Mouse (Mus musculus): Measurements from ENCODE around the gene Slc29a3. TPM values are rescaled to one million over a fixed set of nuclear protein-coding genes. Genes with fewer than 3 reads are reported as not detected.

Gene Slc29a3
- total RNA-seq, 4 experiments from 2014 or later = 13.6 to 19.6 (median 16.8) TPM

DNA sequence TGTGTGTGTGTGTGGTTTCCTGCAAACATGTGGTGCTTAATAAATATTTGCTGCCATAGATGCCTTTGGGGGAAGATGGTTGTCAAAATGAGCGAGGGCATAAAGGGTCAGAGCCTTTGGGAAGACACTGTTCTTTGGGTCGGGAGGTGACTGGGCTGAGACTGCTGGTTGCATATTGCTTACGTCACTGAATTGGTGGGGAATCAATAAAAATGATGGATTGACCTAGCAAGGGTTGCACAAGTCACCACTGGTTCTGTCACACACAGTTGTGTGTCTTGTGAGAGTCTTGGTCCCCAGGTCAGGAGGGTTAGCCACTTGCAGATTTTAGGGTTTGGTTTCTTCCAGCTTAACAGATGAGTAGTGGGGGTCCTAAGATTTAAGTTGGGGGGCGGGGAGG lies 75.3 kb downstream of the Slc29a3 start:
- no peak for DNase-seq (ENCODE audit: low spot score in 2 of 2)

DNA sequence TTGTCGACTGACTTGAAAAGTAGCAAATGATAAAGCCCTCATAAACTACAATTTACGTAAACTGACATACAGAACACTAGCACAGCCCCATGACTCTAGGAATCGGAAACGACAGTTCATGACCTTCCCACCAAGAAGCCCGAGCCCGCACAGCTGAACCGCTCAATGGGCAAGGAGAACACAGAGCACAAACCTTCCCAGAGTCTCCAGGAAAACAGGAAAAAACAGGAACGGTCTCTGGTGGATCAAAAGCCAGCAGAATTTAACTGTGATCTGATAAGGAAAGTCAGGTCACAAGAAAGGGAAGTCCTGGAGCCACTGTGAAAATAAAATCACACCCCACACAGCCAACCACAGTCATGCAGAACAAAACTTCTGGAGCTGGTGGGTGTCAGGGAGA lies 82.4 kb downstream of the Slc29a3 start:
- DNase-seq (ENCODE audit: low spot score in 2 of 2) = no peak

DNA sequence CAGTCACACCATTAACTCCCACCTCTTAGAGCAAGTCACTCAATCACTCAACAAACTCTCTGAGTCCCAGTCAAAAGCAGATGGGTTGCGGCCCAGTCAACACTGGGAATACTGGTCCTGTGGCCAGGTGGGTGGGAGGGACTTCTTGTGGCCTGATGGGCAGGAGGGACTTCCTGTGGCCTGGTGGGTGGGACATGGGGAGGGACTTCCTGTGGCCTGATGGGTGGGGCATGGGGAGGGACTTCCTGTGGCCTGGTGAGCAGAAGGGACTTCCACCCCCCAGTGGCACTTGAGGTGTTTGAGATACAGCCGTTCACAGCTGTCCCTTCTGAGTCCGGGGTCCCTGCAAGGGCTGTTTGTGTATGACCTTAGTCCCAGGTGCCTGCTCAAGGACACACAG lies 84.0 kb downstream of the Slc29a3 start:
- DNase-seq (ENCODE audit: low spot score in 2 of 2) = no peak

Other genes with a start within 250 kb of the Slc29a3 start
- gene Cdh23, start 56.3 kb downstream of the Slc29a3 start, total RNA-seq (2022) = 1 to 10 TPM; 2.0 to 5.3 (median 4.2) TPM
- 10 to 100 TPM; 14.5 to 16.4 (median 15.3) TPM for gene Unc5b, start 78.8 kb upstream of the Slc29a3 start, total RNA-seq (2022)